Mouse (Mus musculus): ENCODE data around the gene Oasl2. TPM values are rescaled to one million over a fixed set of nuclear protein-coding genes. Genes with fewer than 3 reads are reported as not detected.

The Oasl2 gene
- polyA plus RNA-seq, 1 experiment: 31.7 TPM

GRCm38 (mm10) chr5:114883022-114883421 is 13.7 kb upstream of the Oasl2 start:
- H3K4me3 ChIP-seq (ENCODE audit: control insufficient read depth, insufficient read depth, low read length): no peak overlapping the region
- H3K27me3 ChIP-seq (ENCODE audit: control insufficient read depth, insufficient read depth, low read length): no peaks in the 10 kb centered on the region
- H3K36me3 ChIP-seq (ENCODE audit: control insufficient read depth, insufficient read depth, low read length): no peaks in the 10 kb centered on the region
- TF ChIP-seq POLR2A (IDR thresholded peaks at IDR 0.05; ENCODE audit: control insufficient read depth, extremely low read depth, insufficient read depth, low read length, poor library complexity) (no peak), CTCF (IDR thresholded peaks at IDR 0.05; ENCODE audit: borderline replicate concordance, control insufficient read depth, extremely low read depth, insufficient read depth, low read length, poor library complexity) (no peak)
- H3K4me1 ChIP-seq (replicated peaks; ENCODE audit: control insufficient read depth, insufficient read depth, low read length): no peaks in the 10 kb centered on the region
- no peak overlapping the region for H3K27ac ChIP-seq (ENCODE audit: control insufficient read depth, insufficient read depth, low read length)
- 93% methylated on average over 11 of the region's 11 CpGs for WGBS
- no peak for DNase-seq

- 54% methylated on average over 6 of the region's 6 CpGs for WGBS
- DNase-seq: no peak
- no peaks in the 10 kb centered on the region for H3K27me3 ChIP-seq (ENCODE audit: control insufficient read depth, insufficient read depth, low read length)
- no peaks in the 10 kb centered on the region for H3K36me3 ChIP-seq (ENCODE audit: control insufficient read depth, insufficient read depth, low read length)
- H3K27ac ChIP-seq (ENCODE audit: control insufficient read depth, insufficient read depth, low read length): no peak overlapping the region
- TF ChIP-seq CTCF (IDR thresholded peaks at IDR 0.05; ENCODE audit: borderline replicate concordance, control insufficient read depth, extremely low read depth, insufficient read depth, low read length, poor library complexity) (no peak), POLR2A (IDR thresholded peaks at IDR 0.05; ENCODE audit: control insufficient read depth, extremely low read depth, insufficient read depth, low read length, poor library complexity) (no peak)
- H3K4me1 ChIP-seq (replicated peaks; ENCODE audit: control insufficient read depth, insufficient read depth, low read length): no peaks in the 10 kb centered on the region
- H3K4me3 ChIP-seq (ENCODE audit: control insufficient read depth, insufficient read depth, low read length): no peak overlapping the region
Observed at GRCm38 (mm10) chr5:114886801-114887200, 9.9 kb upstream of the Oasl2 start.

GRCm38 (mm10) chr5:114888995-114889394 is 7.7 kb upstream of the Oasl2 start:
- Histone ChIP-seq H3K27me3 (ENCODE audit: control insufficient read depth, insufficient read depth, low read length) (no peaks in the 10 kb centered on the region), H3K4me3 (ENCODE audit: control insufficient read depth, insufficient read depth, low read length) (no peak overlapping the region), H3K27ac (ENCODE audit: control insufficient read depth, insufficient read depth, low read length) (no peak overlapping the region), H3K36me3 (ENCODE audit: control insufficient read depth, insufficient read depth, low read length) (no peaks in the 10 kb centered on the region), H3K4me1 (replicated peaks; ENCODE audit: control insufficient read depth, insufficient read depth, low read length) (no peaks in the 10 kb centered on the region)
- no peak for TF ChIP-seq POLR2A (IDR thresholded peaks at IDR 0.05; ENCODE audit: control insufficient read depth, extremely low read depth, insufficient read depth, low read length, poor library complexity)
- DNase-seq: no peak
- WGBS: 98% methylated on average over 2 of the region's 2 CpGs

GRCm38 (mm10) chr5:114895542-114895941 is 1.2 kb upstream of the Oasl2 start:
- 98% methylated on average over 4 of the region's 4 CpGs for WGBS
- H3K4me3 ChIP-seq (ENCODE audit: control insufficient read depth, insufficient read depth, low read length): no peak overlapping the region
- no peak for DNase-seq
- H3K27me3 ChIP-seq (ENCODE audit: control insufficient read depth, insufficient read depth, low read length): no peaks in the 10 kb centered on the region
- H3K4me1 ChIP-seq (replicated peaks; ENCODE audit: control insufficient read depth, insufficient read depth, low read length): peaks cover 11% of the 10 kb centered on the region
- H3K27ac ChIP-seq (ENCODE audit: control insufficient read depth, insufficient read depth, low read length): no peak overlapping the region
- TF ChIP-seq POLR2A (IDR thresholded peaks at IDR 0.05; ENCODE audit: control insufficient read depth, extremely low read depth, insufficient read depth, low read length, poor library complexity) (no peak), CTCF (IDR thresholded peaks at IDR 0.05; ENCODE audit: borderline replicate concordance, control insufficient read depth, extremely low read depth, insufficient read depth, low read length, poor library complexity) (no peak)
- H3K36me3 ChIP-seq (ENCODE audit: control insufficient read depth, insufficient read depth, low read length): no peaks in the 10 kb centered on the region

GRCm38 (mm10) chr5:114897374-114897793 is 648 bp downstream of the Oasl2 start:
- DNase-seq: no peak
- WGBS: 2% methylated on average over 7 of the region's 7 CpGs
- Histone ChIP-seq H3K27ac (ENCODE audit: control insufficient read depth, insufficient read depth, low read length) (peak overlapping the region; percentile 60), H3K36me3 (ENCODE audit: control insufficient read depth, insufficient read depth, low read length) (no peaks in the 10 kb centered on the region), H3K27me3 (ENCODE audit: control insufficient read depth, insufficient read depth, low read length) (no peaks in the 10 kb centered on the region), H3K4me3 (ENCODE audit: control insufficient read depth, insufficient read depth, low read length) (peak overlapping the region; percentile 39), H3K4me1 (replicated peaks; ENCODE audit: control insufficient read depth, insufficient read depth, low read length) (peaks cover 11% of the 10 kb centered on the region)
- no peak for TF ChIP-seq CTCF (IDR thresholded peaks at IDR 0.05; ENCODE audit: borderline replicate concordance, control insufficient read depth, extremely low read depth, insufficient read depth, low read length, poor library complexity)
- TF ChIP-seq POLR2A (IDR thresholded peaks at IDR 0.05; ENCODE audit: control insufficient read depth, extremely low read depth, insufficient read depth, low read length, poor library complexity): no peak

- no peak for DNase-seq
- 28% methylated on average over 7 of the region's 7 CpGs for WGBS
- TF ChIP-seq POLR2A (IDR thresholded peaks at IDR 0.05; ENCODE audit: control insufficient read depth, extremely low read depth, insufficient read depth, low read length, poor library complexity): no peak
- no peak for TF ChIP-seq CTCF (IDR thresholded peaks at IDR 0.05; ENCODE audit: borderline replicate concordance, control insufficient read depth, extremely low read depth, insufficient read depth, low read length, poor library complexity)
- H3K4me3 ChIP-seq (ENCODE audit: control insufficient read depth, insufficient read depth, low read length): no peak overlapping the region
- no peak overlapping the region for H3K27ac ChIP-seq (ENCODE audit: control insufficient read depth, insufficient read depth, low read length)
- H3K4me1 ChIP-seq (replicated peaks; ENCODE audit: control insufficient read depth, insufficient read depth, low read length): peaks cover 11% of the 10 kb centered on the region
- H3K27me3 ChIP-seq (ENCODE audit: control insufficient read depth, insufficient read depth, low read length): no peaks in the 10 kb centered on the region
- H3K36me3 ChIP-seq (ENCODE audit: control insufficient read depth, insufficient read depth, low read length): no peaks in the 10 kb centered on the region
Observed at GRCm38 (mm10) chr5:114898857-114899256, 2.1 kb downstream of the Oasl2 start.

GRCm38 (mm10) chr5:114902413-114902812 is 5.7 kb downstream of the Oasl2 start:
- no peak for TF ChIP-seq CTCF (IDR thresholded peaks at IDR 0.05; ENCODE audit: borderline replicate concordance, control insufficient read depth, extremely low read depth, insufficient read depth, low read length, poor library complexity)
- TF ChIP-seq POLR2A (IDR thresholded peaks at IDR 0.05; ENCODE audit: control insufficient read depth, extremely low read depth, insufficient read depth, low read length, poor library complexity): no peak
- no peak overlapping the region; the same call in 1 of the 2 replicates for H3K27ac ChIP-seq (ENCODE audit: control insufficient read depth, insufficient read depth, low read length)
- no peaks in the 10 kb centered on the region for H3K36me3 ChIP-seq (ENCODE audit: control insufficient read depth, insufficient read depth, low read length)
- peak; percentile 43 for DNase-seq
- H3K4me3 ChIP-seq (ENCODE audit: control insufficient read depth, insufficient read depth, low read length): no peak overlapping the region
- WGBS: 63% methylated on average over 1 of the region's 1 CpGs
- H3K4me1 ChIP-seq (replicated peaks; ENCODE audit: control insufficient read depth, insufficient read depth, low read length): peaks cover 3% of the 10 kb centered on the region
- no peaks in the 10 kb centered on the region for H3K27me3 ChIP-seq (ENCODE audit: control insufficient read depth, insufficient read depth, low read length)

Measured in thymus, adult 2 months (tissue).